Mouse (Mus musculus): ENCODE data around the gene Anxa2.

- TF ChIP-seq ZNF384 (IDR thresholded peaks at IDR 0.05; ENCODE audit: low read depth, low read length) (no peak), ZC3H11A (IDR thresholded peaks at IDR 0.05; ENCODE audit: borderline replicate concordance, low read depth, low read length) (no peak), CHD2 (IDR thresholded peaks at IDR 0.05; ENCODE audit: low read depth, low read length) (no peak), MAFK (IDR thresholded peaks at IDR 0.05; ENCODE audit: insufficient read depth, low read depth, low read length) (no peak), HCFC1 (IDR thresholded peaks at IDR 0.05; ENCODE audit: borderline replicate concordance, insufficient read depth, low read length) (no peak)
Observed at GRCm38 (mm10) chr9:69515416-69515815, 62.0 kb downstream of the Anxa2 start.
